Mouse (Mus musculus) ES-E14 (cell line): Measurements from ENCODE around the gene Tmem262.

Experiments used
- CHD2 ChIP-seq: IDR thresholded peaks from 2 replicates; pipeline ENCODE4 v1.6.1; 2014; ENCODE audit warnings: mild to moderate bottlenecking, low read depth, low read length, inconsistent platforms
- MAFK ChIP-seq: IDR thresholded peaks from 2 replicates; pipeline ENCODE4 v1.6.1; 2014; ENCODE audit warnings: mild to moderate bottlenecking, low read depth, low read length, inconsistent platforms; ENCODE audit not compliant: insufficient read depth
- ZC3H11A ChIP-seq: IDR thresholded peaks from 2 replicates; pipeline ENCODE4 v1.6.1; 2012; ENCODE audit warnings: low read depth, mild to moderate bottlenecking, inconsistent platforms, low read length, borderline replicate concordance
- ZNF384 ChIP-seq: IDR thresholded peaks from 2 replicates; pipeline ENCODE4 v1.6.1; 2012; ENCODE audit warnings: low read depth, low read length, inconsistent platforms

- TF ChIP-seq MAFK (no peak), CHD2 (no peak), ZNF384 (no peak), ZC3H11A (no peak)
Measured at GRCm38 (mm10) chr19:6102169-6102853, 22.5 kb downstream of the Tmem262 start.
